Mouse (Mus musculus): Measurements from ENCODE around the gene Nmrk2. TPM values are rescaled to one million over a fixed set of nuclear protein-coding genes. Genes with fewer than 3 reads are reported as not detected.
A peak's percentile ranks its signal among the peaks of the same experiment; 100 is the strongest.

Gene Nmrk2
- polyA plus RNA-seq, 1 experiment: not detected

- H3K4me1 ChIP-seq (ENCODE audit: control insufficient read depth, insufficient read depth, low read length): no peaks in the 10 kb centered on the region
- TF ChIP-seq CTCF (IDR thresholded peaks at IDR 0.05; ENCODE audit: insufficient read depth, low read depth, low read length) (no peak), POLR2A (IDR thresholded peaks at IDR 0.05; ENCODE audit: insufficient read depth, low read depth, low read length) (no peak)
- WGBS: 85% methylated on average over 13 of the region's 13 CpGs
- H3K27ac ChIP-seq (ENCODE audit: insufficient read depth, low read depth, low read length): no peak overlapping the region
- H3K4me3 ChIP-seq (ENCODE audit: insufficient read depth, low read depth, low read length): no peak overlapping the region
Measured at GRCm38 (mm10) chr10:81200141-81200540, 1.7 kb downstream of the Nmrk2 start.

- H3K4me3 ChIP-seq (ENCODE audit: insufficient read depth, low read depth, low read length): no peak overlapping the region
- H3K27ac ChIP-seq (ENCODE audit: insufficient read depth, low read depth, low read length): no peak overlapping the region
- peaks cover 8% of the 10 kb centered on the region for H3K4me1 ChIP-seq (ENCODE audit: control insufficient read depth, insufficient read depth, low read length)
- WGBS: 92% methylated on average over 6 of the region's 6 CpGs
- TF ChIP-seq CTCF (IDR thresholded peaks at IDR 0.05; ENCODE audit: insufficient read depth, low read depth, low read length): no peak
- no peak for TF ChIP-seq POLR2A (IDR thresholded peaks at IDR 0.05; ENCODE audit: insufficient read depth, low read depth, low read length)
Measured at GRCm38 (mm10) chr10:81198990-81199389, 2.9 kb downstream of the Nmrk2 start.

- TF ChIP-seq CTCF (IDR thresholded peaks at IDR 0.05; ENCODE audit: insufficient read depth, low read depth, low read length): no peak
- TF ChIP-seq POLR2A (IDR thresholded peaks at IDR 0.05; ENCODE audit: insufficient read depth, low read depth, low read length): no peak
- no peak overlapping the region for H3K27ac ChIP-seq (ENCODE audit: insufficient read depth, low read depth, low read length)
- WGBS: 2% methylated on average over 9 of the region's 9 CpGs
Measured at GRCm38 (mm10) chr10:81198230-81198629, 3.6 kb downstream of the Nmrk2 start.

GRCm38 (mm10) chr10:81197305-81197704 is 4.5 kb downstream of the Nmrk2 start:
- WGBS: 57% methylated on average over 6 of the region's 6 CpGs
- H3K27ac ChIP-seq (ENCODE audit: insufficient read depth, low read depth, low read length): no peak overlapping the region
- peaks cover 16% of the 10 kb centered on the region for H3K4me1 ChIP-seq (ENCODE audit: control insufficient read depth, insufficient read depth, low read length)
- TF ChIP-seq POLR2A (IDR thresholded peaks at IDR 0.05; ENCODE audit: insufficient read depth, low read depth, low read length): no peak
- TF ChIP-seq CTCF (IDR thresholded peaks at IDR 0.05; ENCODE audit: insufficient read depth, low read depth, low read length): no peak
- H3K4me3 ChIP-seq (ENCODE audit: insufficient read depth, low read depth, low read length): no peak overlapping the region

More at GRCm38 (mm10) chr10:81198230-81198629, 3.6 kb downstream of the Nmrk2 start:
- no peak overlapping the region for H3K4me3 ChIP-seq (ENCODE audit: insufficient read depth, low read depth, low read length)
- peaks cover 12% of the 10 kb centered on the region for H3K4me1 ChIP-seq (ENCODE audit: control insufficient read depth, insufficient read depth, low read length)

- TF ChIP-seq CTCF (IDR thresholded peaks at IDR 0.05; ENCODE audit: insufficient read depth, low read depth, low read length) (no peak), POLR2A (IDR thresholded peaks at IDR 0.05; ENCODE audit: insufficient read depth, low read depth, low read length) (no peak)
- 67% methylated on average over 11 of the region's 11 CpGs for WGBS
- Histone ChIP-seq H3K4me1 (ENCODE audit: control insufficient read depth, insufficient read depth, low read length) (peaks cover 21% of the 10 kb centered on the region), H3K4me3 (ENCODE audit: insufficient read depth, low read depth, low read length) (no peak overlapping the region), H3K27ac (ENCODE audit: insufficient read depth, low read depth, low read length) (no peak overlapping the region)
Measured at GRCm38 (mm10) chr10:81196470-81197065, 5.3 kb downstream of the Nmrk2 start.

- TF ChIP-seq POLR2A (IDR thresholded peaks at IDR 0.05; ENCODE audit: insufficient read depth, low read depth, low read length): no peak
- TF ChIP-seq CTCF (IDR thresholded peaks at IDR 0.05; ENCODE audit: insufficient read depth, low read depth, low read length): no peak
- H3K4me3 ChIP-seq (ENCODE audit: insufficient read depth, low read depth, low read length): no peak overlapping the region
- peaks cover 24% of the 10 kb centered on the region for H3K4me1 ChIP-seq (ENCODE audit: control insufficient read depth, insufficient read depth, low read length)
- no peak overlapping the region for H3K27ac ChIP-seq (ENCODE audit: insufficient read depth, low read depth, low read length)
- 80% methylated on average over 4 of the region's 4 CpGs for WGBS
Measured at GRCm38 (mm10) chr10:81195300-81195699, 6.6 kb downstream of the Nmrk2 start.

- Histone ChIP-seq H3K27ac (ENCODE audit: insufficient read depth, low read depth, low read length) (no peak overlapping the region), H3K4me3 (ENCODE audit: insufficient read depth, low read depth, low read length) (no peak overlapping the region), H3K4me1 (ENCODE audit: control insufficient read depth, insufficient read depth, low read length) (peaks cover 24% of the 10 kb centered on the region)
- 10% methylated on average over 37 of the region's 37 CpGs for WGBS
- TF ChIP-seq POLR2A (IDR thresholded peaks at IDR 0.05; ENCODE audit: insufficient read depth, low read depth, low read length) (no peak), CTCF (IDR thresholded peaks at IDR 0.05; ENCODE audit: insufficient read depth, low read depth, low read length) (no peak)
Measured at GRCm38 (mm10) chr10:81193991-81194774, 7.7 kb downstream of the Nmrk2 start.

- peak overlapping the region; percentile 91 for H3K27ac ChIP-seq (ENCODE audit: insufficient read depth, low read depth, low read length)
- under 1% methylated on average over 19 of the region's 19 CpGs for WGBS
- peaks cover 24% of the 10 kb centered on the region for H3K4me1 ChIP-seq (ENCODE audit: control insufficient read depth, insufficient read depth, low read length)
- peak overlapping the region; percentile 62 for H3K4me3 ChIP-seq (ENCODE audit: insufficient read depth, low read depth, low read length)
- TF ChIP-seq POLR2A (IDR thresholded peaks at IDR 0.05; ENCODE audit: insufficient read depth, low read depth, low read length) (no peak), CTCF (IDR thresholded peaks at IDR 0.05; ENCODE audit: insufficient read depth, low read depth, low read length) (no peak)
Measured at GRCm38 (mm10) chr10:81192968-81193501, 8.8 kb downstream of the Nmrk2 start.
